Mouse (Mus musculus): ENCODE data around the gene Gm20388.

GRCm38 (mm10) chr8:122933973-122934372 is 3023.3 kb downstream of the Gm20388 start:
- no peak for TF ChIP-seq CTCF (IDR thresholded peaks at IDR 0.05; ENCODE audit: low read depth)
- TF ChIP-seq EP300 (IDR thresholded peaks at IDR 0.05; ENCODE audit: low read depth), result no peak
